Mouse (Mus musculus) thymus, adult 2 months (tissue): ENCODE data around the gene Cacna1d. TPM values are rescaled to one million over a fixed set of nuclear protein-coding genes. Genes with fewer than 3 reads are reported as not detected.
A peak's percentile ranks its signal among the peaks of the same experiment; 100 is the strongest.

ENCODE experiments used
- DNase-seq: peaks from one replicate; pipeline ENCODE4 v3.0.0; 2021
- H3K27ac ChIP-seq: fragments of 200-500 bp; 2 replicates; pipeline ENCODE4 v1.5.1; 2012; ENCODE audit warnings: low read length, control low read depth; ENCODE audit not compliant: control insufficient read depth, insufficient read depth
- H3K27me3 ChIP-seq: fragments of 200-500 bp; 2 replicates; pipeline ENCODE4 v1.6.1; 2012; ENCODE audit warnings: mild to moderate bottlenecking, low read length, moderate library complexity, mixed read lengths; ENCODE audit not compliant: control insufficient read depth, insufficient read depth
- H3K36me3 ChIP-seq: fragments of 200-500 bp; 2 replicates; pipeline ENCODE4 v1.6.1; 2012; ENCODE audit warnings: mild to moderate bottlenecking, low read length, moderate library complexity; ENCODE audit not compliant: control insufficient read depth, insufficient read depth
- H3K4me1 ChIP-seq: fragments of 200-500 bp; replicated peaks from 2 replicates; pipeline ENCODE4 v1.6.1; 2012; ENCODE audit warnings: low read length; ENCODE audit not compliant: control insufficient read depth, insufficient read depth
- H3K4me3 ChIP-seq: fragments of 200-500 bp; 2 replicates; pipeline ENCODE4 v1.5.1; 2012; ENCODE audit warnings: mild to moderate bottlenecking, low read length, control low read depth, moderate library complexity; ENCODE audit not compliant: control insufficient read depth, insufficient read depth
- CTCF ChIP-seq: fragments of 200-500 bp; IDR thresholded peaks from 2 replicates; pipeline ENCODE4 v1.5.1; 2012; ENCODE audit warnings: mild to moderate bottlenecking, control low read depth, low read length, moderate library complexity, borderline replicate concordance; ENCODE audit not compliant: control insufficient read depth, poor library complexity, insufficient read depth; ENCODE audit errors: extremely low read depth
- POLR2A ChIP-seq: fragments of 200-500 bp; IDR thresholded peaks from 2 replicates; pipeline ENCODE4 v1.6.1; 2012; ENCODE audit warnings: mild to moderate bottlenecking, low read length, control low read depth, moderate library complexity; ENCODE audit not compliant: control insufficient read depth, poor library complexity, insufficient read depth; ENCODE audit errors: extremely low read depth
- WGBS: fragments of 180-500 bp; shearing (Covaris S2); methylation state at CpG from one replicate; pipeline ENCODE4 v1.1.7; 2018; 5-methylcytosine and 5-hydroxymethylcytosine counted together
- polyA plus RNA-seq: library from polyadenylated mRNA; depleted of rRNA; stranded (reverse); fragments of >200 nt; gene quantifications from 2 replicates; pipeline ENCODE4 v1.2.3, GENCODE M21; 2012

Cacna1d gene
- polyA plus RNA-seq, 1 experiment = 2.2 TPM

GRCm38 (mm10) chr14:30017794-30018462, 473.3 kb downstream of the Cacna1d start:
- TF ChIP-seq CTCF = no peak
- no peak for TF ChIP-seq POLR2A
- 0 out of 2 replicates have a peak overlapping the region, but pooled peaks have one; percentile 5 for H3K27ac ChIP-seq
- H3K36me3 ChIP-seq = no peaks in the 10 kb centered on the region
- DNase-seq = no peak
- 84% methylated on average over 8 of the region's 8 CpGs for WGBS
- peaks cover 73% of the 10 kb centered on the region for H3K4me1 ChIP-seq
- no peaks in the 10 kb centered on the region for H3K27me3 ChIP-seq
- no peak overlapping the region for H3K4me3 ChIP-seq

DNA sequence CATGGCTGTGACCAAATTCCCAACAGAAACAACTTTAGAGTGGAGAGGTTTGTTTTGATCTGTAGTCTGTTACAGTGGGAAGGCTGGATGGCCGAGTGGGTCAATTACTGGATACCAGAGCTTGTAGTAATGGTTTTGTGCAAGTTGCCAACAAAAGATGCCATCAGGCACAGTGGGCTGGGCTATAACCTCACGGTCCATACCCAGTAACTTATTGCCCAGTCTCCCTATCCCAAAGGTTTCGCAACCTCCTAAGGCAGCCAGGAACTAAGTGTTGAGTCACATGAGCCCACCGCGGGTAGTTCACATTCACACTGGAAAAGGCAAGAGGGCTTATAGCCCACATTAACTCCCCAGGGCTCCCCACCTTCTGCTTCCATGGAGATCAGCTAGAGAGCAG, 474.6 kb downstream of the Cacna1d start:
- Histone ChIP-seq H3K27ac (no peak overlapping the region), H3K4me1 (peaks cover 74% of the 10 kb centered on the region), H3K27me3 (no peaks in the 10 kb centered on the region), H3K4me3 (no peak overlapping the region), H3K36me3 (no peaks in the 10 kb centered on the region)
- DNase-seq = no peak
- 92% methylated on average over 5 of the region's 5 CpGs for WGBS
- no peak for TF ChIP-seq POLR2A

DNA sequence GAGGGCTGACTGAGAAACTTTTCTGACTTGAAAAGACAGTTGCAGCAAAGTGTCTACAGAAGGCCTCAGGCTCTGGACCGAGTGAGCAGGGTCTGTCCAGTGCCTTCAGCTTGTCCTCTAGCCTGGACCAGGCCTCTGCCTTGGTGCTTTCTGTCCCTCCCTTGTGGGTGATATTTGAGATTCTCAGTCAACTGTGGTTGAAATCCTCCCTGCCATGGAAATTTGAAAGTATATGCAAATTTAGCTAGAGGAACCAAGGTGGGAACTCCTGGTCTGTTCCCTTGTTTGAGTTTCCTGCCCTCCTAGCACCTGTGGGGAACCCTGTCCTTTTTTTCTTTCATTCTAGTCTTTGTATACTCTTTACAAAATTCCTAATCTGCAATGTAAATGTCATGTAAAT, 476.2 kb downstream of the Cacna1d start:
- DNase-seq = no peak
- no peaks in the 10 kb centered on the region for H3K36me3 ChIP-seq
- peaks cover 80% of the 10 kb centered on the region for H3K4me1 ChIP-seq
- H3K27ac ChIP-seq = peak overlapping the region; percentile 93
- H3K4me3 ChIP-seq = peak overlapping the region; percentile 16; the same call in 1 of the 2 replicates
- WGBS = 3% methylated on average over 1 of the region's 1 CpGs
- no peaks in the 10 kb centered on the region for H3K27me3 ChIP-seq
- TF ChIP-seq POLR2A (no peak), CTCF (no peak)

GRCm38 (mm10) chr14:30014487-30014886, 476.8 kb downstream of the Cacna1d start:
- 5% methylated on average over 10 of the region's 10 CpGs for WGBS
- peak overlapping the region; percentile 93 for H3K27ac ChIP-seq
- no peaks in the 10 kb centered on the region for H3K27me3 ChIP-seq
- TF ChIP-seq CTCF (no peak), POLR2A (no peak)
- peaks cover 80% of the 10 kb centered on the region for H3K4me1 ChIP-seq
- DNase-seq = peak; percentile 38
- H3K4me3 ChIP-seq = peak overlapping the region; percentile 28
- H3K36me3 ChIP-seq = no peaks in the 10 kb centered on the region

GRCm38 (mm10) chr14:30011886-30012560, 479.2 kb downstream of the Cacna1d start:
- Histone ChIP-seq H3K27me3 (no peaks in the 10 kb centered on the region), H3K27ac (no peak overlapping the region), H3K36me3 (no peaks in the 10 kb centered on the region), H3K4me1 (peaks cover 79% of the 10 kb centered on the region), H3K4me3 (no peak overlapping the region)
- WGBS = 65% methylated on average over 10 of the region's 10 CpGs
- TF ChIP-seq CTCF = no peak
- TF ChIP-seq POLR2A = no peak
- DNase-seq = no peak

- DNase-seq = peak; percentile 45
- peak; percentile 34; the same call in 1 of the 2 replicates for TF ChIP-seq POLR2A
- TF ChIP-seq CTCF = no peak
- no peaks in the 10 kb centered on the region for H3K27me3 ChIP-seq
- peak overlapping the region; percentile 64 for H3K4me3 ChIP-seq
- H3K4me1 ChIP-seq = peaks cover 74% of the 10 kb centered on the region
- peak overlapping the region; percentile 87 for H3K27ac ChIP-seq
- 10% methylated on average over 10 of the region's 10 CpGs for WGBS
- no peaks in the 10 kb centered on the region for H3K36me3 ChIP-seq
Measured at GRCm38 (mm10) chr14:30009864-30010560, 481.2 kb downstream of the Cacna1d start.
